Mouse (Mus musculus) thymus, postnatal 14 days (tissue): ENCODE measurements around the gene Vmn1r76.

Source experiments
- DNase-seq: peaks from one replicate; pipeline ENCODE4 v3.0.0; 2021

The Vmn1r76 gene

DNA sequence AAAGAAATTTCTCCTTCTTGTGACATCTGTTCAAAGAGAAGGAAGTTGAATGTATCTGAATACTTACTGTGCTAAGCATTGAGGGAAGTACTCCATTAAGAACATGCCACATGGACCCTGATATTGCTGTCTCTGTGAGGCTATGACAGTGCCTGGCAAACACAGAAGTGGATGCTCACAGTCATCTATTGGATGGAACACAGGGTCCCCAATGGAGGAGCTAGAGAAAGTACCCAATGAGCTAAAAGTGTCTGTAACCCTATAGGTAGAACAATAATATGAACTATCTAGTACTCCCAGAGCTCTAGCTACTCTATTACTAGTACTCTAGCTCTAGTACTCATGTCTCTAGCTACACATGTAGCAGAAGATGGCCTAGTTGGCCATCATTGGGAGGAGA is at the start of gene Vmn1r76:
TSS of gene Vmn1r76 (minus strand) at position 101 of the 400 bp plus-strand sequence.
- DNase-seq, result no peak

GRCm38 (mm10) chr7:11972611-11973010 is 34.6 kb upstream of the Vmn1r76 start:
- no peak for DNase-seq

DNA sequence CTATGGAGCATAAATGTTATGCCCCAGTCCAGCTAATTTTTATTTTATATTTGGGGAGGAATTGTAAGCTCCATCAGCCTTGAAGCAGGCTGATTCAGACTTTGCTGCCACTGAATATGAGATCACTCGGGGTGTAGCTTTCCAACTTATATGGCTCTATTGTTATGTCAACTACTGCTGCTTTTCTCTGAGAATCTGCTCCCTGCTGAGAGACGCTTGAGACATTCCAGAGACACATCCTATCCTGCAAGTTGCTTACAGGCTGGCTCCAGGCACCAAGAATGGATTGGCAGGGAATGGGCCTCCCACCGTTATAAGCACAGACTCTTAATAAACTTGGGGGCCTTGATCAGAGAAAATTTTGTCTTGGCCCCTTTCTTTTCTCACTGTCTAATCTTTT is 10.0 kb upstream of the Vmn1r76 start:
- no peak for DNase-seq

DNA sequence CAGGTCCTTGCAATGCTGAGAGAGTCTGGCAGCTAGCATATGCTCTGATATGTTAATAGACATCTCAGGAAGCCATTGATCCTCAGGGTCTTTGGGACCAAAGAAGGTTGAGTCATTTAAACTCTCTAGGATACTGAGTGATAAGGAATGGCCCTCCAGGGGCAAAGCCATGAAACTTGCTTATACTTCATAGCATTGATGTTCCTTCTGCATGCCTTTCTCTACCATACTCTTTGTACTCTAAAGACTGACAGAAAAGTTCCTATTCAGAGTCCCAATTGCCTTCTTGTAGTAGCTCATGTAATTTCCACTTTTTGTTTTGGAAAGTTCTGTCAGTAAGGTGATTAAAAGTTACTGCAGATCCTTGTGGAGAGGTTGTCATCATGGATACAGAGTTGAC is 63.7 kb downstream of the Vmn1r76 start, which contains the start of gene Vmn1r75:
TSS of gene Vmn1r75 (plus strand) at position 301 of the 400 bp plus-strand sequence.
- DNase-seq, result no peak
